Mouse (Mus musculus) embryonic stem cell, embryonic (primary cell): Measurements from ENCODE around the gene Plch2.

Source experiments
- CTCF ChIA-PET, 4 experiments: fragments of 300-600 bp in 2 of 4; fragments of 350-600 bp in 2 of 4; sonication (Branson Sonifier 250); formaldehyde crosslinking; loops; one replicate each; lab custom pipeline; 2022; ENCODE audit warnings: inconsistent platforms in 2 of 4; lab: Charles Lee
- POLR2A ChIA-PET, 4 experiments: fragments of 300-600 bp in 2 of 4; fragments of 350-600 bp in 2 of 4; sonication (Branson Sonifier 250); formaldehyde crosslinking; loops; one replicate each; lab custom pipeline; 2022; ENCODE audit warnings: antibody characterized with exemption in 4 of 4, inconsistent platforms in 1 of 4; lab: Charles Lee

The Plch2 gene

DNA sequence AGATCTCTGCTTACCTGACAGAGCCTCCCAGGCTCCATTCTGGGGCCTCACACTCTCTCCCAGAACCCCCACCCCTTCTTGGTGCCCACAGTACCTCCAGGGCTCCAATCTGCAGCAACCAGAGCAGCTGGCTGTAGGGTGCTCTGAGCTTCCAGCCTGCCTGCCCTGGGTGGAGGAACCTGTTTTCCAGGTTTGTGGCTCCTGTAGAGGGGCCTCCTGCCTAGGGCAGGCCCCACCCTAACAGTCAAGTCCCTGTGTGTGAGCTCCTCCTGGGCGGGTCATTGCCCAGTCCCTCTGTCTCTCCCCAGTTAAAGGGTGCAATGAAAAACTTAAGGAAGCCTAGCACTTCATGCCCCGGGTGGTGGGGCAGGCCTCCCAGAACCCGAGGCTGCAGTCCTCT is 7.3 kb upstream of the Plch2 start:
- POLR2A ChIA-PET = interaction anchor here in 3 of 4 experiments (0.7 to 1.0 kb wide), 3 partner anchors 186 to 209 kb away, joined by 3 to 5 read pairs (median 3); no protein-coding TSS in a partner anchor
- CTCF ChIA-PET = interaction anchor here in 2 of 4 experiments (0.6 to 5.5 kb wide), 10 partner anchors 9 to 285 kb away, joined by 3 to 93 read pairs (median 5); no protein-coding TSS in a partner anchor

DNA sequence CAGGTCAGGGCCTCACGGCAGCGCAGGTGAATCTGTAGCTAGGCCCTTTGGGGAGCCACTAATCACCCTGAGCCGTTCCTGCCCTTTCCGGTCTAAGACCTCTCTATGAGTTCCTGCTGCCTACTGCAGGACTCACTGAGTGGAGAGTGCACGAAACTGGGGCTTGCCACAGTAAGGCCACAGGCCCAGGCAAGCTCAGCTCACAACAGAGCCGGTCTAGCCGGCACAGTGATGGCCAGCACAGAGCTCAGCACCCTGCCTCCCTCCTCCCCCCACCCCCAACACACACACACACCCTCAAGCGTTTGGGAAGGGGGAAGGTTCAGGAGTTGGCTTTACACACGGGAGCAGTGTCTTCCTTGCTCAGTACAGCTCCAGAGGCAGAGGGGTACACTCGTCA is 1.7 kb upstream of the Plch2 start:
- CTCF ChIA-PET = interaction anchor here (0.5 to 1.7 kb wide), 15 partner anchors 8 to 1837 kb away, joined by 3 to 7 read pairs (median 3); partner anchors contain the start of genes Faap20 (in 1 of the 4) and Pex10 (in 1 of the 4)
- POLR2A ChIA-PET = interaction anchor here in 3 of 4 experiments (0.6 to 2.1 kb wide), 6 partner anchors 8 to 231 kb away, joined by 3 to 8 read pairs (median 3); partner anchors contain the start of genes Morn1 (in 2 of the 3), Rer1 (in 2 of the 3) and Pex10 (in 1 of the 3)

- ChIA-PET CTCF (interaction anchor here in 2 of 4 experiments (0.9 to 2.0 kb wide), 6 partner anchors 16 to 199 kb away, joined by 3 to 6 read pairs (median 4); partner anchors contain the start of gene Faap20 (in 1 of the 2)), POLR2A (interaction anchor here in 2 of 4 experiments (0.6 to 1.0 kb wide), 2 partner anchors 16 to 239 kb away, joined by 3 to 4 read pairs; no protein-coding TSS in a partner anchor)
These were observed 6.5 kb downstream of the Plch2 start for GRCm38 (mm10) chr4:155050116-155050515.

- POLR2A ChIA-PET = no interaction called here
- CTCF ChIA-PET = interaction anchor here in 1 of 4 experiments (0.7 kb wide), 2 partner anchors 461 to 486 kb away, joined by 4 to 6 read pairs; no protein-coding TSS in a partner anchor
These were observed 9.9 kb downstream of the Plch2 start for GRCm38 (mm10) chr4:155046636-155047035.

DNA sequence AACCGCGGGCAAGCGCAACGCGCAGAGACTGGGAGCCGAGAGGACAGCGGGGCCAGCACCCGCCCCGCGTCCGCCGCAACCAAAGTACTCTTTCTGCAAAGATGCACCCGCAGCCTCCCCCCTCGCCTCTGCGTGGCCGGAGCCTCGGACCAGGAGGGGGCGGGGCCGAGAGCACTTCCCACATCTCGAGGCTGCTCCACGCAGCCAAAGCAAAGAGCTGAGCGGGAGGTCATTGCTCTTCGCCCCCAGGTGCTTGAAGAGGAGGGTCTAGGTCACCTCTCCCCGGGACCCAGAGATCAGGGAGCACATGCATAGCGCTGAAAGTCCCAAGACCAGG is 13.3 kb downstream of the Plch2 start:
- POLR2A ChIA-PET = interaction anchor here in 2 of 4 experiments (0.6 to 1.0 kb wide), 2 partner anchors 11 to 406 kb away, joined by 3 read pairs; no protein-coding TSS in a partner anchor
- CTCF ChIA-PET = interaction anchor here in 1 of 4 experiments (1.2 kb wide), 1 partner anchor 11 kb away, joined by 4 read pairs; no protein-coding TSS in a partner anchor

DNA sequence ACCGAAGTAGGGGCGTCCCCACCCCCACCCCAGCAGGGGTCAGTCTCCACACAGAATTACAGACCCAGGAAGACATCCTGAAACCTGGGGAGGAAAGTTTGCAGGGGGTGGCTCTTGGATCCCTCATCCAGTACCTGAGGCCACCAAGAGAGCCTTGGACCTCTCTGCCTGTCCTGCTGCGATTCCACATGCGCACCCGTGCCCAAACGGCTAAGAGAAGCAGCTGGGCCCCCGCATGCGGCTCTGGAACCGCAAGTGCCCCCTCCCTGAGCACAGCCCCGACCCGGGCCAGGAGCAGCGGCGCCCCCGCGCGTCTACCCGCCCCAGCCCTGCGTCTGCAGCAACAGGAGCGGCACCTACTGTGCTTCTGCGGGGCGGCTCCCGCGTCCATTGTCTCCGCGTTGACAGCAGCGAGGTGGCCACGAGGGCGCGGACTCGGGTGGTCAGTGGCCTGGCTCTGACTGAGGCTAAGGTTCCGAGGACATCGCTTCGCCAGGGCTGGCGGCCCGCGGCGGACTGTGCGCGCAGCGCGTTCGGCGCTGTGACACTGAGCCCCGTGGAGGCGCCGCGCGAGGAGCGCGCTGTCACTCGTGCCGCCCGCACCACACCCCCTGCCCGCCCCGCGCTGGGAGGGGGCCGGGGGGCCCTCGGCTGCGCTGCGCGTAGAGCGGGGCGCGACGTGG is 13.8 kb downstream of the Plch2 start:
- POLR2A ChIA-PET = interaction anchor here in 2 of 4 experiments (0.7 to 1.3 kb wide), 3 partner anchors 82 to 991 kb away, joined by 3 read pairs; partner anchors contain the start of gene Hes5 (in 1 of the 2)

GRCm38 (mm10) chr4:155040696-155041095 is 15.9 kb downstream of the Plch2 start:
- CTCF ChIA-PET = interaction anchor here in 3 of 4 experiments (0.8 to 2.8 kb wide), 5 partner anchors 14 to 103 kb away, joined by 3 to 15 read pairs (median 3); no protein-coding TSS in a partner anchor

More for the DNA sequence above, 13.8 kb downstream of the Plch2 start:
- CTCF ChIA-PET = interaction anchor here in 2 of 4 experiments (1.2 to 1.7 kb wide), 3 partner anchors 12 to 30 kb away, joined by 4 to 5 read pairs (median 4); no protein-coding TSS in a partner anchor

DNA sequence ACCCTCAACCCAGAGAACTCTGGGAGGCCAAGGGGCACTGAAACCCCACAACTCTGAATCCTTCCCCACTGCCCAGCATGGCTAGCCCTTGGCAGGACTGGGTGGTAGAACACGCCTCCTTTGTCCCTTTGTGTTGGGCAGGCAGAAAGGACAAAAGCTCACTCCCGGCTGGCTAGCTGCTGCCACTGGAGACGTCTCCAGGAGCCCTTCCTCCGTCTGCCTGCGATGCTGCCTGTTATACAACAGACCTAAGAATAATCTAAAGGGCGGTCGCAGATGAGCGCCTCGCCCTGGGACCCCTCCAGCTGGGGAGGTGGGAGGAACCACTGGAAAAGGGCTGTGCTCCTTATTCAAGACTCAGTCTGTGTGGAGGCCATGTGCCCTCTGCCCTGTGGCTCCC is 16.4 kb downstream of the Plch2 start:
- ChIA-PET CTCF (interaction anchor here (0.5 to 2.8 kb wide), 6 partner anchors 14 to 262 kb away, joined by 3 to 15 read pairs (median 3); no protein-coding TSS in a partner anchor), POLR2A (interaction anchor here in 2 of 4 experiments (0.6 to 1.3 kb wide), 3 partner anchors 26 to 176 kb away, joined by 3 read pairs; partner anchors contain the start of genes Morn1 (in 1 of the 2) and Pex10 (in 1 of the 2))

More at GRCm38 (mm10) chr4:155040696-155041095, 15.9 kb downstream of the Plch2 start:
- POLR2A ChIA-PET = interaction anchor here in 1 of 4 experiments (1.3 kb wide), 1 partner anchor 26 kb away, joined by 3 read pairs; the partner anchor contains the start of gene Pex10

- ChIA-PET POLR2A (interaction anchor here in 1 of 4 experiments (0.8 kb wide), 1 partner anchor 16 kb away, joined by 3 read pairs; no protein-coding TSS in a partner anchor), CTCF (interaction anchor here in 1 of 4 experiments (1.5 kb wide), 1 partner anchor 19 kb away, joined by 3 read pairs; no protein-coding TSS in a partner anchor)
These were observed 21.8 kb downstream of the Plch2 start for GRCm38 (mm10) chr4:155034787-155035186.

- ChIA-PET CTCF (interaction anchor here in 2 of 4 experiments (0.8 to 1.6 kb wide), 4 partner anchors 20 to 98 kb away, joined by 3 to 5 read pairs (median 3); no protein-coding TSS in a partner anchor), POLR2A (interaction anchor here in 2 of 4 experiments (0.7 to 0.8 kb wide), 2 partner anchors 17 to 700 kb away, joined by 3 read pairs; no protein-coding TSS in a partner anchor)
These were observed 22.4 kb downstream of the Plch2 start for GRCm38 (mm10) chr4:155034202-155034601.

GRCm38 (mm10) chr4:155033115-155033514 is 23.5 kb downstream of the Plch2 start:
- ChIA-PET CTCF (interaction anchor here in 2 of 4 experiments (1.4 to 1.6 kb wide), 3 partner anchors 20 to 21 kb away, joined by 3 to 5 read pairs (median 5); no protein-coding TSS in a partner anchor), POLR2A (no interaction called here)

GRCm38 (mm10) chr4:155024170-155025010 is 32.2 kb downstream of the Plch2 start:
- ChIA-PET CTCF (interaction anchor here in 3 of 4 experiments (0.5 to 2.8 kb wide), 5 partner anchors 11 to 225 kb away, joined by 3 to 10 read pairs (median 5); partner anchors contain the start of gene Faap20 (in 1 of the 3)), POLR2A (interaction anchor here in 1 of 4 experiments (0.6 to 1.2 kb wide), 2 partner anchors 13 to 104 kb away, joined by 3 read pairs; no protein-coding TSS in a partner anchor)

DNA sequence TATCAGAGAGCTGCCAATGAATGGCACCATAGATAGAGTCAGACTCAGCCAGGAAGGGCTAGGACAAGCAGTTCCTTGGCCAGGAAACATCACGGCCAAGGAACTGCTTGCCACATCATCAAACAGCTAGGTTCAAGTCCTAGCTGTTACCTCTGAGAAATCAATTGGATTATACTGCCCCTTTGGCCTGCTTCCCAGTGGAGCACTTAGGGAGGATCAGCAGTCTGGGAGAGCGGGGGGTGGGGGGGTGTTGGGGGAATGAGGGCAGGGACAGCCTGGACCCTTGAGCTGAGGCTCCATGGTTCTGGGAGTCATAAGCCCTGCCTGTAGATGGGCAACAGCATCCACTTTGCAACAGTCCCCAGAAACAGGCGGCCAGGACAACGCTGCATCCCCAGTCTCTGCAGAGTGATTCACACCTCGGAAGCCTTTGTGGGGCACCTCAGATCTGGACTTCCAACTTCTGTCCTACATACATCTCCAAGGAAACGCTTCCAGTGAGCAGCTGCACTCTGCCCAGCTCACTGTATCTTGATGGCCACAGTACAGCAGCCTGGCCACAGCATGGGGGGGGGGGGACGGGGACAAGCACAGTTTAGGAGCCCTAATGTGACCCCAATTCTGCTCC is 34.2 kb downstream of the Plch2 start:
- CTCF ChIA-PET = interaction anchor here in 2 of 4 experiments (0.7 to 2.8 kb wide), 3 partner anchors 9 to 852 kb away, joined by 3 to 10 read pairs (median 8); no protein-coding TSS in a partner anchor
- POLR2A ChIA-PET = interaction anchor here in 2 of 4 experiments (1.2 to 2.0 kb wide), 2 partner anchors 10 to 27 kb away, joined by 4 read pairs; no protein-coding TSS in a partner anchor

GRCm38 (mm10) chr4:155020813-155021212 is 35.8 kb downstream of the Plch2 start:
- ChIA-PET CTCF (interaction anchor here in 3 of 4 experiments (0.6 to 2.2 kb wide), 5 partner anchors 8 to 273 kb away, joined by 3 to 8 read pairs (median 4); no protein-coding TSS in a partner anchor), POLR2A (interaction anchor here in 3 of 4 experiments (0.6 to 2.0 kb wide), 3 partner anchors 28 to 684 kb away, joined by 4 read pairs; no protein-coding TSS in a partner anchor)

- POLR2A ChIA-PET = interaction anchor here in 3 of 4 experiments (0.6 to 2.0 kb wide), 5 partner anchors 9 to 683 kb away, joined by 3 to 4 read pairs (median 4); partner anchors contain the start of gene Pex10 (in 1 of the 3)
These were observed 36.4 kb downstream of the Plch2 start for GRCm38 (mm10) chr4:155020141-155020540.

DNA sequence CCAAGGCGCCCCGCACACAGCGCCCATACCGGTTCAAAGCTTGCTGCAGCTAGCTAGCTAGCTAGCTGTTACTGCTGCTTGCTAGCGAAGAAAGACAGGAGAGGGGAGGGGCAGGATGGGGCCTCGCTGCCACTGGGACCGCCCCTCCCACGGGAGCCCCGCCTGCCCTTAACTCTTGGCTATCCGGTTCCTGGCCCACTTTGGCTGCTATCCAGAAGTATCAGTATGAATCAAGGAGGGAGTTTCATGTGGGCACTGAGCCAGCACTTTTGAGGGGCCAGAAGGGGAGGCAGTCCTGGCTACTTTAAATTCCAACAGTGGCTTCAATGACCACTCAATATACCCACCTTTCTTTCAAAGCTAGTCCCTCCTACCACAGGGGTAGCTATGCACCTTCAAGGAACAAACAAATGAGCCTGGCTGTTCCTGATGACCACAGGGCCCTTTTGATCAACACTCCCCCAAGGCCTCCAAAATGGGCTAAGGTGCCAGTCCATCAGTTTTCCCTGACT is 37.2 kb downstream of the Plch2 start:
- ChIA-PET CTCF (interaction anchor here in 3 of 4 experiments (0.7 to 1.3 kb wide), 4 partner anchors 35 to 1072 kb away, joined by 3 to 5 read pairs (median 3); no protein-coding TSS in a partner anchor), POLR2A (interaction anchor here in 1 of 4 experiments (0.7 to 1.1 kb wide), 3 partner anchors 10 to 142 kb away, joined by 3 read pairs; partner anchors contain the start of gene Pex10)

More at GRCm38 (mm10) chr4:155020141-155020540, 36.4 kb downstream of the Plch2 start:
- CTCF ChIA-PET = interaction anchor here (0.6 to 1.2 kb wide), 5 partner anchors 34 to 1071 kb away, joined by 3 to 5 read pairs (median 3); no protein-coding TSS in a partner anchor
